Mouse (Mus musculus) CH12.LX (cell line): ENCODE measurements at regions not wholly inside any gene's neighbourhood (a gene's known extent, or its start where the extent isn't known, plus 50 kb on each side); places are given as distances from the start of the nearest gene placed in this dataset.

Experiments used
- CTCF ChIP-seq, 2 experiments: IDR thresholded peaks in 1 of 2; conservative IDR thresholded peaks in 1 of 2; 2 replicates each; pipeline ENCODE4 v1.5.1; 2011 to 2012; ENCODE audit warnings: low read depth in 2 of 2, low read length in 2 of 2, improper control_type of control experiment in 1 of 2, inconsistent platforms in 1 of 2, mild to moderate bottlenecking in 1 of 2, moderate library complexity in 1 of 2
- ETS1 ChIP-seq: conservative IDR thresholded peaks from 2 replicates; pipeline ENCODE4 v1.6.1; 2012; ENCODE audit warnings: low read depth, mild to moderate bottlenecking, inconsistent platforms, low read length, improper control_type of control experiment, moderate library complexity
- GABPA ChIP-seq: IDR thresholded peaks from 2 replicates; pipeline ENCODE4 v1.6.1; 2012; ENCODE audit warnings: low read depth, low read length, improper control_type of control experiment, inconsistent platforms; ENCODE audit not compliant: insufficient replicate concordance
- POLR2A ChIP-seq: IDR thresholded peaks from 2 replicates; pipeline ENCODE4 v1.6.1; 2011; ENCODE audit warnings: low read depth, mild to moderate bottlenecking, improper control_type of control experiment, low read length
- RAD21 ChIP-seq: IDR thresholded peaks from 2 replicates; pipeline ENCODE4 v1.6.1; 2011; ENCODE audit warnings: low read depth, mild to moderate bottlenecking, low read length, improper control_type of control experiment, moderate library complexity
- RCOR1 ChIP-seq: conservative IDR thresholded peaks from 2 replicates; pipeline ENCODE4 v1.6.1; 2012; ENCODE audit warnings: low read depth, mild to moderate bottlenecking, inconsistent platforms, low read length, improper control_type of control experiment
- TBP ChIP-seq: conservative IDR thresholded peaks from 2 replicates; pipeline ENCODE4 v1.6.1; 2011; ENCODE audit warnings: low read depth, low read length, improper control_type of control experiment

GRCm38 (mm10) chr6:116946083-116946732 lies 222.1 kb upstream of the Cxcl12 start:
- TF ChIP-seq RCOR1 (no peak), POLR2A (no peak), GABPA (no peak), CTCF (conservative IDR thresholded peaks at IDR 0.05 in 1 of 2, IDR thresholded peaks at IDR 0.05 in 1 of 2; ENCODE audit: low read depth in 2 of 2, low read length in 2 of 2) (no peak), ETS1 (peak; percentile 30; the same call in 1 of the 2 replicates), TBP (no peak), RAD21 (no peak)
